Mouse (Mus musculus) retina, adult 2 months (tissue): ENCODE results near the gene Nop53.

ENCODE experiments used
- DNase-seq: peaks from one replicate; pipeline ENCODE4 v3.0.0-alpha.2; 2012; ENCODE audit warnings: low read depth, low spot score

The Nop53 gene

GRCm38 (mm10) chr7:15945721-15946536 lies at the start of gene Nop53:
Nop53 (minus strand) TSS chr7:15946074.
- peak; percentile 98 for DNase-seq

GRCm38 (mm10) chr7:15993789-15994188 lies 47.9 kb upstream of the Nop53 start:
- no peak for DNase-seq

GRCm38 (mm10) chr7:15993152-15993551 lies 47.3 kb upstream of the Nop53 start:
- DNase-seq: no peak

- DNase-seq: no peak
Observed at GRCm38 (mm10) chr7:15991764-15992163, 45.9 kb upstream of the Nop53 start.

- no peak for DNase-seq
Observed at GRCm38 (mm10) chr7:15987661-15988356, 41.9 kb upstream of the Nop53 start.

GRCm38 (mm10) chr7:15982729-15983407 lies 37.0 kb upstream of the Nop53 start:
- DNase-seq: peak; percentile 20

GRCm38 (mm10) chr7:15981538-15981937 lies 35.7 kb upstream of the Nop53 start:
- no peak for DNase-seq

GRCm38 (mm10) chr7:15980246-15980645 lies 34.4 kb upstream of the Nop53 start:
- no peak for DNase-seq

- peak; percentile 23 for DNase-seq
Observed at GRCm38 (mm10) chr7:15975904-15976303, 30.0 kb upstream of the Nop53 start.

GRCm38 (mm10) chr7:15975451-15975850 lies 29.6 kb upstream of the Nop53 start:
- DNase-seq: no peak

GRCm38 (mm10) chr7:15974712-15975111 lies 28.8 kb upstream of the Nop53 start:
- DNase-seq: no peak

- no peak for DNase-seq
Observed at GRCm38 (mm10) chr7:15972247-15972646, 26.4 kb upstream of the Nop53 start.

GRCm38 (mm10) chr7:15969674-15970073 lies 23.8 kb upstream of the Nop53 start:
- no peak for DNase-seq

GRCm38 (mm10) chr7:15968322-15968721 lies 22.4 kb upstream of the Nop53 start:
- no peak for DNase-seq

- peak; percentile 40 for DNase-seq
Observed at GRCm38 (mm10) chr7:15967312-15967711, 21.4 kb upstream of the Nop53 start, which contains the start of gene Ehd2. Ehd2 (minus strand) TSS chr7:15967567.

GRCm38 (mm10) chr7:15966489-15966888 lies 20.6 kb upstream of the Nop53 start:
- DNase-seq: no peak

- DNase-seq: no peak
Observed at GRCm38 (mm10) chr7:15963798-15964652, 18.2 kb upstream of the Nop53 start.

- DNase-seq: peak; percentile 23
Observed at GRCm38 (mm10) chr7:15962311-15963288, 16.7 kb upstream of the Nop53 start.

- DNase-seq: no peak
Observed at GRCm38 (mm10) chr7:15961798-15962197, 15.9 kb upstream of the Nop53 start.

GRCm38 (mm10) chr7:15961239-15961638 lies 15.4 kb upstream of the Nop53 start:
- no peak for DNase-seq
